Mouse (Mus musculus) testis, postnatal 10 days (tissue): Measurements from ENCODE around the gene Iqschfp.

Experiments used
- DNase-seq: peaks from one replicate; pipeline ENCODE4 v3.0.0; 2021; ENCODE audit warnings: low spot score

The Iqschfp gene

DNA sequence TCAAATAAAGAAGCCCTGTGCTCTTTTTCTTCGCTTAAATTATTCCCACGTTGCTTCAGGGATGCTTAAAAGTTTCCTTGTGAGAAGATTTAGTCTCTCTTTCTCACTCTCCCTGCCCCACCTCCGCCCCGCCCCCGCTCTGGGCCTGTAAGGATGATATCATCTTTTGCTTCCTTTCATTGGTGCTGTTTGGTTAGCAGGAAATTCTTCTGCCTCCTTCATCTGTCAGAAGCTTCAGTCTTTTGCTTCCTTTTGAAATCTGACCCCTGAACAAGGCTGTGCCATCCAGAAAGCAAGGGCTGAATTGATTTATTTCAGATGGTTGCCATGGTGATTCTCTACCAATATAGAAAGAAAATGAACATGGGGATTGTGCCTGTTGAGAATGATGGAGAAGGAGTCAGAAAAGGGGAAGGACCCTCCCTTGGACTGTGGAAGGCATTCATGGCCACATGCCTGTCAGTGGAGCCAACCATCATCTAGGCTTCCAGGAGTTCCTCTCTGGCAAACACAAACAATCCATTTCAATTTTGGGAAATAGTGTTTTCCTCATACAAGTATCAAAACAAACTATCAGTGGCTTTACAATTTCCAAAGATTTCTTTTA, 62.5 kb downstream of the Iqschfp start:
- DNase-seq: no peak

DNA sequence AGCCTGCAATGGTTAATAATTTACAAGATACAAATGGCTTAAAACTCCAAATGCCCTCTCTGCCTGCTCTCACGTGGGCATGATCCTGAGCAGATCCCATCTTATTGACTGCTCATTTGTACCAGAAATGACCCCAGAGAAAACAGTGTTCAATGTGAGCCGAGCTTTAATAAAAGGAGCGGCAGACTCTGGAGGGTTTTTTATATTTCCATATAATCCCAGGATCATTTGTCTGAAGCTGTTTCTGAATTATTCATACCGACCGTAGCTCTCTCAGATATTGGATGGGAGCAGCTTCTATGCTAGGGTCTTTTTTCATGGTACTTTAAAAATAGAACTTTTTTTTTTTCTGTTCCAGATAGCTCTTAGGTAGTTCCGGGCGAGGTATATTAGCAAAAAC, 67.6 kb downstream of the Iqschfp start:
- DNase-seq: no peak

DNA sequence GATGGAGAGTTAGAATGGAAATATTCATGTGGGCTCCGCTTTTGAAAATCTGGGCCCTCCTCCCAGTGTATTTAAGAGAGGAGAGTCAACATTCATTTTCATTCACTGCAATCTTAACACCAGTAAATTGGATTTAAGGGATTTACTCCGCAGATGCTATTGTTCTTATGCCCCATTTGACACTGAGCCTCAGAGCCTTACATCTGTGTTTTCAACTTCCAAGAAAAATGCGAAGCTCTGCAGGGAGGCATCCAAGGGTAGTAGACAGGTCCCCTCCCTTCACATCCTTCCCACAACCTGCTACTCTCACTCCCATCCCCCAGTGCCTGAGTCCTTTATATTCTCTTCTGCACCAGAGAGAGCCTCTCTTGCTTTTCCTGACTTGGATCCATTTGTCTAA, 68.1 kb downstream of the Iqschfp start:
- DNase-seq: no peak

DNA sequence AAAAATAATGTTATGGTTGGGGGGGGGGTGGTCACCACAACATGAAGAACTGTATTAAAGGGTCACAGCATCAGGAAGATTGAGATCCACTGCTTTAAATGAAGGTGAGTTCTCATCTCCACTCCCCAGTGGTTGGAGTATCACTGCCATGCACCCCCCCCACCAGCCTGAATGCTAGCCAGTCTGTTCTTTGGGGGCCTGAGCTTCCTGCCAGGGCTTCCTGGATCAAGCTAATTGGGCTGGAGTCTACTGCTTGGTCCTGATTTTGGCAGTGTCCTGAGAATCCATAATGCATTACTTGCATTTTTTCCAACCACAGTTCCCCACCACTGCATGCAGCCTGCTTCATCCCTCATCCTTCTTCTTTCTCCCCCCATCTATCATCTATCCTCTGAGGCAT, 68.7 kb downstream of the Iqschfp start:
- DNase-seq: no peak

DNA sequence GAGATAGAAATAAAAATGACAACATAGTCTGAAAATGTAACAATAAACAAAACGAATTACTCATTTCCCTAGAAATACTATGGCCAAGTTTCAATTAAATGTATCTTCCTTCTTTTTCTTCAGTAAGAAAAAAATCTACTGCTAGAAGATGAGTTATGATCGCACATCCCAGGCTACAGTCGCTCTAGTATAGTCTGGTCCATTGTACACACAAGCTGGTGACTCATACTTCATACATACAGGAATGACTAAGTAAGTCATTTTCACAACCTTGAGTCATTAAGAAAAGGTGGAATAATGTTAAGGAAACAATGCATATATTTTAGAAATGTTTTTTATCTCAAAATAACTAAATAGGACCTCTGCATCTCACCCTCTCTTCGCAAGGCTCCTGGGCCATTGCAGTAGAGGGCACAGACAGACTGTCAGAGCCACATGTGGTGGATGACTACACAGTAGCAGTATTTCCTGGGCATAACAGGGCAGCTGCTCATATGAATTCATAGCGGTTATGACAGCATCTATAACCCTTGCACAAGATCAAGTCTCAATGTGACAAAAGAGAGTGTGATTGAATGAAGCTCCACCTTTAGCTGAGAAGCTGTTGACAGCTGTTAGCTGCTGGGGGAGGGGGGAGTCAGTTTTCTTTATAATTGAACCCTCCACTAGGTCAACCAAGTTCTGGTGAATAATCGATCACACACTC, 70.1 kb downstream of the Iqschfp start:
- no peak for DNase-seq

DNA sequence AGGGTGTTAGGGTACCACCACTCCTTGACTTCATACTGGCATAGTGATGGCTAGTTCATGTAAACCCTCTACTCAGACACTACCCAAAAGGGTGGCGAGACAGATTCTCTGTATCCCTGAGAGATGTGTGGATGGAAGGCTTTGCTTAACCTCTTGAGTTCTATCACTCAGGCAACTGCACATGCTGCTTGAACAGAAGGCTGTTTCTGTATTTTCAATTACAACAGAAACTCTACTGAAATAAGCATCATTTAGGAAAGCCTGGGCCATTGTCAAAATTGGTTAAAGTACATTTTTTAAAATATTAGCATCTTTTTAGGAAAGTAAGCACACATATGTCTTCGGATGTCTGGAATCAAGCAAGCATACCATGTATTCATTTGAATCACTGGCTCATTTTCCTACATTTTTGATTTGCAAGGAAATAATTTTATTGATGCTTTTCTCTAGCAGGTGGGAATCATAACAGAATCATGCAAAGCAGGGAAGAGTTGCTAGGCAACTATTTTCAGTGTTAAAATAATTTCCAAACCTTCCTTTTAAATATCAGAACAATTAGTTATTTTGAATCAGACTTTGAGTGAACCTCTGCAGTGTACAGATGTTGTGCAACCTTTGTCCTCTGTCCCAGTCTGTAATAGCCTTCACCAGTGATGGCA, 82.4 kb downstream of the Iqschfp start:
- no peak for DNase-seq

DNA sequence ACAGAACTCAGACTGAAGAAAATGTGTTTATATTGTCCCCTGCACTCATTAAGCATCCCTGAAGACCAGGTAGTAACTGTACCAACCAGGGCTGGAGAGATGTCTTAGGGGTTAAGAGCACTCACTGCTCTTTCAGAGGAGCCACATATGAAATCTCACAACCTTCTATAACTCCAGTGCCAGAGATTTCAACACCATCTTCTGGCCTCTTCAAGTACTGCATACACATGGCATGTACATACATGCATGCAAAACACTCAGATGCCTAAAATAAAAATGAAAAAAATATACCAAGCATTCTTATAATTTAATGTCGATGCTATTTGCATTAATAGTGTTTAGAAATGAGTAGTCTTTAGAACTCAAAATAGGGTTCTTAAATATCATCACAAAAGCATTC, 88.0 kb downstream of the Iqschfp start:
- DNase-seq: no peak

DNA sequence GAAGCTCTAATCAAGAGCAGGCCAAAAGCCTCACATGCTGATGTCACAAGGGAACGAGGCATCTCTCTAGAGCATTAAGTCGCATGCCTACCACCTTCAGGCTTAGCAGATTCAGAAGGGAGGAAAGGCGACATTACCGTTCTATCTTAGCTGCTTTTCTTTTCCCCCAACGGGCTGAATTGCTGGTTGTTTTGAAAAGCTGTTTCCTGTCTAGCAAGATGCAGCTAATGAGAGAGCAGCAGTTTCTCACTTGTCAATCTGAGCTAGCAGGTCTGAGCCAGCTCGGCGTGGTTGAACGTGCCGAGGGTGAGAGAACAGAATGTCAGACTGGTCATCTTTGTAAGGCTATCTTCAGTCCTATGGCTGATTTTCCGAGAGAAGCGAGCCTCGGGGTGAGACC, 91.3 kb downstream of the Iqschfp start:
- DNase-seq: no peak

DNA sequence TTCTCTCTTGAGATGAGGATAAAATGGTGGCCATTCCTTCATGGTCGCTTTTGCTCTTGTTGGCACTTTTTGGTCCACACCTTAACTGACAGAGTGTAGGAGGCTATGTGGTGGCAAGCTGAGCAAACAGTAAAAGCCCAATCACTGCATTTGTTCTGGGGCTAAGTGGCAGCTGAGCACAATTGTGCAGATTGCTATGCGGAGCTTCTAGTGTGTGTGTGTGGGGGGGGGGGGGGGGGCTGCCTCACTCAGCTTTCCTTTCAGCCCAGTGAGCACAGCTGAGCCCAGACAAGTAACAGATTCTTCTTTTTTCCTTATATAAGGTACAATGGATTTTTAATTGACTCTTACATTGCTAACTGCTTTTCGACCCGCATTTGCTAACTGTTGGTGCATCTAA, 110.4 kb downstream of the Iqschfp start:
- DNase-seq: no peak

DNA sequence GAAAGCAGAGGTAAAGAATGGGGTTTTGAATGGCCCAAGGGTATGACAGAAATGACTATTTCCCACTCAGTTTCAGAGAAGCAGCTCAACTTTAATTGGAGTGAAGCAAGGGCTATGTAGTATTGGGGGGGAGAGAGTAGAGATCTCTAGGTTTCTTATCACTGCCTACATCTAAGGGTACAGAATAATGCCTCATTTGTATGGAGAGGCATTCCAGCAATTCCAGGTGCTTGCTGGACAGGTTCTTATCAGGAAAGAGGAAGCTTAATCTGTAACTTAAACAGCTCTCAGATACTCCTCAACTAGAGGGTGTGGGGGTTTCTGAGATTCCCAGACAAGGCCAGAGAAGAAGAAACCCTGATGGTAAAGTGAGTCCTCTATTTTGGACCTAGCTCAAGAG, 120.3 kb downstream of the Iqschfp start:
- no peak for DNase-seq

DNA sequence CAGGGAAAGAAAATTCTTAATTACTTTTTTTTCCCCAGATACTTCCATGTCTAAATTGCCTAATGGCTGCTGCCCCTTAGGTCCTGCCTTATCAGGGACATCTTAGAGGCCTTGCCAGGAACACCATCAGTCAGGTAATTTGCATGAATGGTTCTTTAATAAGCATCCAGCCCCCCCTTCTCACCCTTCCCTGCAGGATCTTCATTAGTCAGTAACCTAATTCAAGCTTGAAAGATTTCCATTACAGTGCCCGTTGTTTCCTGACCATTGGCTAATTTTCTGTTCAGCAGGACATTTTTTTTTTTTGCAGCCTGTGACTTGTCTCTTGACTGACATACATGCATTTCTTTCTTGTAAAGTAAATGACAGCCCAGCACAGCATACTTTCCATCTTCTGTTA, 123.8 kb downstream of the Iqschfp start:
- no peak for DNase-seq

DNA sequence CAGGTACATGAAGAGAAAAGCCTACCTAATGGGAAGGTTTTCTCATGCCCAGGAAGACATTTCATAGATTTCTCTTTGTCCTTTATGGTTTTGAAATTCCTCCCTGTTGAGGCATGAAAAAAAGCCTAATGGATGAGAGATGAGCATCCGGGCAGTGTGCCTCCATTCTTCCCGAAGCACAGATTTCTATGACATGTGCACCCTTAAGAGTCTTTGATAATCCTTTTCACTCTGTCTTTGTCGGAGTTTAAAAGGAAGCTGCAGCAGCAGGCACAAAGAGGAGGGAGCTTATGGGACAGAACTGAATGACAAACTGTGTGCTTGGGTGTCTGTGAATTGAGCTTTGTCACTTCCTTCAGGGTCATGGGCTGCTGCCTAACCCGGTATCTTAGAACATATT, 127.4 kb downstream of the Iqschfp start:
- no peak for DNase-seq

DNA sequence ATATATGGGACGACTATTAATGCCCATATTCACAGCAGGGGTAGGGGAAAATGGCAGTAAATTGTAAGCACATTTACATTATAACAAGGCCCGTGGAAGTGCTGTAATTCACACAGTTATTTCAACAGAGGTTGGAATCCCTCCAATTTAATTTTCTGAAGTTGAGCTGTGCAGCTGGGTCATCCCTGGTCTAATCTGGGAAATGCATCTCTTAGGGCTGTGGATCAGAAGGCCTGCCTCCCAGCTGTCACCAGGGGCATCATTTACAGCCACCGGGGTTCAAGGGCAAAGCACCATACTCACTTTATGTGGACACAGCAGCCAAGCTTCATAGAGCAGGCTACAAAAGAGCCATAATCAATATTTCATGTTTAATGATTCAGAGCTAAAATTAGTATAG, 144.1 kb downstream of the Iqschfp start:
- DNase-seq: no peak

DNA sequence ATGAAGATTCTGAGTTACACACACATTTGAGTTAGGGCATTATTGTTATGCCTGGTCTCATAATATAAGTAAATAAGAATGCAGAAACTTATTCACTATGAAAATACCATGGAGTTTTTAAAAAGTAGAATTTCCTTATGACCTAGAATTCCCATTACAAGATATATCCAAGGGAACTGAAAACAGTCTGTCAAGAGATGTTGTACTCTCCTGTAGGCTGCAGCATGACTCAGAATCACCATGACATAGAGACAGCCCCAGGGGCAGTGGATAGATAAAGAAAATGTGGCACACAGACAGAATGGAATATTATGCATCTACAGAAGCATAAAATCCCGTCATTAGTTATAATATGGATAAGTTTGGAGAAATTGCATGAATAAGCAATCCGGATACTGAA, 150.9 kb downstream of the Iqschfp start:
- no peak for DNase-seq

DNA sequence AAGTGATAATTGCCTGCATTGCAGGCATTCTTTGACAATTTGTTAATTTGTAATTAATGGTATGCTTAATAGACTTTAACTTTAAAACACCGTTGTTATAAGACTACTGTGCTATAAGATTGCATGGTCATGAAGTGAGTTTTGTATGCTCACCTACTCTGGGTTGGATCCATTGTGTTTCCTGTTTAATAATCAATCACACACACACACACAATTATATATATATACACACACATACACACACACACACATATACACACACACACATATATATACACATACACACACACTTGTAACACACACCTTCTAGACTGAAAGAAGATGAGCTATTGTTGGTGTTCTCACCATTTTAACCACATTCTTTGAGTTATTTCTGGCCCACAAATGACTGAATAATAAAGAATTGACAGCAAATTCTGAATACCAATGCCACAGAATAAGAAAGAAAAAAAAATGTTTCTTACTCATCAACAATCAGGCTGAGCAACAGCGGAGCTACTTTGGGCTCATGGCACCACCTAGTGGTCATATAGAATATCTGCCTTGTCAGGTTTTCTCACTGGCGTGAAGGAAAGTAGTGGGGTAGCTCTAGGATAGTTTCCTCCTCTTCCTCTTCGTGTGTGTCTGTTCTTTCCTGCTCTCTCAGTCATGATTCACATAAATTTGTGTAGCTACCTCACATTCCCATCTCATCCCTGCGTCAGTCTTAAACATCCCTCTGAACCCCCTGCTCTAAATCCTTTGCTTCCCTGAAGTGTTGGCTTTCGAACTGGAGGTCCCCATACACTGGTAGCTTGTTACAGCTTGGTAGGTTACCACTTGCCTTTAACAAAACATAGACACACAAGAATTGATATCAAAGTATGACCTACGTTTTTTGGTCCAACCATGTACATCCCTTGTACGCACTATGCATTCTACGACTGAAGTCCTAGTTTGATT, 153.7 kb downstream of the Iqschfp start:
- DNase-seq: no peak

DNA sequence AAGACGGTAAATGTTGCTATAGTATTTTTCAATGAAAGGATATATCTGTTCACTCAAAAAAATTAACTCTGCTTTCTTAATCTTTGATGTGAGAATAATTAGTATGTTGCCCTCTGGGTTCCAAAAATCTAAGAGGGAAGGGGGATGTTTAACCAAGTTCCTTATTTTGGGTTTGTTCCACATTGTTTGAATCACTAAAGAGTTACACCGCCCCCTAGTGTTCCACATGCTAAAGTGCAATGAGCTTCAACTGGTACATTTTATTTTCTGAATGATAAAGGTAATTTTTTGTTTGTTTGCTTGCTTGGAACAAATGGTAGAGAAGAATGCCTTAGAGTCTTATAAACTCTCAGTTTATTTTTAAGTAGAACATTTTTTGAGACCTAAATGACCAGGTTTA, 161.5 kb downstream of the Iqschfp start:
- DNase-seq: no peak

DNA sequence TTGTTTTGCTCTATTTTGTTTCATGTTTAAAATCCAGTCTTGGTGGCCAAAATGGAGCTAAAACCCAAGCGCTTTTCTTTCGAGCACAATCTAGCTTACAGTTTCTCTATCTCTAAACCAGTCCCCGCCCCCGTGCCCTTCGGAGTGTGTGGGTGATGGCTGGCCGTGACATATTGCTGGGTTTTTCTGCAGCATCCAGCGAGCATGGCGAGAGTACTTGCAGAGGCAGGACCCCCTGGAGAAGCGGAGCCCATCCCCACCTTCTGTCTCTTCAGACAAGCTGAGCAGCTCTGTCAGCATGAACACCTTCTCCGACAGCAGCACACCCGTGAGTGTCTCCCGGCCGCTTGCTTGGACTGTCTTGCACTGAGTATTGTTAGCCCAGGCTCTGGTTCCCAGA, 163.0 kb downstream of the Iqschfp start:
- DNase-seq: peak; percentile 42

DNA sequence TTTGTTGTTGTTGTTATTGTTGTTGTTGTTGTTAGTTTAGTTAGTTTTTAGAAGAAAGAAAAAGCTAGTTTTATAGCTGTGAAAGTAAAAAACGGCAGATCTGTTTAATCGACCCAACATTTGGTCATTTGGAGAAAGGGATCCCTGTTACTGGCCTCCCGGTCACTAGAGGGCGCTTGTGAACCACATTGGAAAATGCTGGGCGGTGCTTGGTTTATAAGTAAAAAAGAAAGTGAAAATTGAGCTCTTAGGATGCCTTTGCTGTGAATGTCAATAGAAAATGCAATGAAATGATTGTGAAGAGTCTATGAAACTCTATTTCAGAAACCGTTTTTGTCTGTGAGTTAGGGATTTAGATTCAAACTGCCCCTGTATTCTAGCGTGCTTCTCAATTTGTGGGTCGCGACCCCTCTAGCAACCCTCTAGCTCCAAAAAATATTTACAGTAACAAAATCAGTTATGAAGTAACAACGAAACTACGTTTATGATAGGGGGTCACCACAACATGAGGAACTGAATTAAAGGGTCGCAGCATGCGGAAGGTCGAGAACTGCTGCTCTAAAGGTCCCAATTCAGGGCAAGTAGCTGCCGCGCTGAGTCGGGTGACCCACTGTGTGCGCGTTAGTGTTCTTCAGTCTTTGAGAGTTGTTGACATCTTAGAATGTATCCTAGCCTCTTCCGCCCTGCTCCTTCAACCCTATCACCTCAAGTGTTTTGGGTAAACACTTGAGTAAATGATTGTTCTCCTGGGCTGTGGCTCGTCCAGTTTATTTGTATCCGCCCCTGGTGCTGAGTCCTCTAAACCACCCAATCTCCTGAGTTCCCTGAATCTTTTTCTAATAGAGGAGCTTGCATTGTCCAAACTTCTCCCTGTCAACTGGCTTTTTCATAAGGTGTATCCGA, 164.6 kb downstream of the Iqschfp start:
- DNase-seq: peak; percentile 86

DNA sequence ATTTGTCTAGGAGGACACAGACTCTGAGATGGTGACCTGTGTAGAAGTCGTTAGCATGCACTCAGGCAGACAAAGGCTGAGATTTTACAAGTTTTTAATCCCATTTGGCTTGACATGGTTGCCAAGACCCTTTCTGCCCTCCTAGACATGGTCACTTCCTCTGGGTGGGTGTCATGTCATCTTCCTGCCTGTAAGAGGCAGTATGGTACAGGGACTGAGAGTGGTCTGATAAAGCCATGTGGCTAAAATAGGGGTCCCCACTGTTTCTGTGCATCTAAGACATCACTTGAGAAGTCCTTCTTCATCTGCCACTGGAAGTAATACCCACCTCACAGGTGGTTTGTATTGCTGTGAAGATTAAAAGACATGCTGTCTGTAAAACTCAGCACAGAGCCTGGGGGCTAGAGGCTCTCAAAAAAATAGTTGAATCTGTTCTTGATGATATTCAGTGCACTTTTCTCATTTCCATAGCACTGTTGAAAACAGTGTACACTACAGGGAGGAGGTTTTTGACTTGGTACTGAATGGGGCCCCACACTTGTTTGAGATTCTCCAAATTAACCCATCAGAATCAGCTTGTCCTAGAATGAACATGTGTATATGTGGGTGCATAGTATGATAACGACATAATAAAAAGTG, 167.2 kb downstream of the Iqschfp start:
- no peak for DNase-seq

DNA sequence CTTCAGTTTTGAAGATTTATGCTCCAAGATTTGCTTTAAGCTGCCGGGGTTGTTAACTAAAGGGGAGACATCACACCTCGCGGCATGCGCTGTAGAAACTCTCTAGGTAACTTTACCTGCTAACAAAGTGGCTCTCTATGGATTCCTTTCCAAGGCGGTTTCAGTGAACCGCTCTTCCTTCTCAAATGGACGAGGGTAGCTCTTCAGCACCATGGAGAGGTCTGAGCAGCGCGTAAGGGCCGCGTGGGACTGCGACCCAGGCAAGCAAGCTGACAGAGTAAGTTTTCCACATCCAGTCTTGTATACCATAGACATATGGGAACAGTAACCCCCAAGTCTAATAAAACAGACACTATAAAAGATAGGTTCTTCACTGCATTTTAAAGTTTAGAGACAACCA, 172.7 kb downstream of the Iqschfp start, which contains the start of gene Schip1:
Schip1 (plus strand) TSS at position 72 of the 400 bp plus-strand sequence.
- DNase-seq: peak; percentile 71
